Mouse (Mus musculus) E14TG2a.4 (cell line): ENCODE measurements at regions not wholly inside any gene's neighbourhood (a gene's known extent, or its start where the extent isn't known, plus 50 kb on each side); places are given as distances from the start of the nearest gene placed in this dataset.

ENCODE experiments used
- H3K27me3 ChIP-seq: 2 replicates; pipeline ENCODE4 v1.6.1; 2014; ENCODE audit warnings: low read length, control low read depth; ENCODE audit not compliant: insufficient read depth
- H3K36me3 ChIP-seq: 2 replicates; pipeline ENCODE4 v1.6.1; 2014; ENCODE audit warnings: low read length, control low read depth; ENCODE audit not compliant: insufficient read depth
- H3K4me1 ChIP-seq: replicated peaks from 2 replicates; pipeline ENCODE4 v1.6.1; 2014; ENCODE audit warnings: low read depth, low read length, control low read depth
- H3K4me3 ChIP-seq: replicated peaks from 2 replicates; pipeline ENCODE4 v1.5.1; 2014; ENCODE audit warnings: mild to moderate bottlenecking, low read length
- H3K9me3 ChIP-seq: 2 replicates; pipeline ENCODE4 v1.6.1; 2014; ENCODE audit warnings: low read length, control low read depth
- CTCF ChIP-seq: conservative IDR thresholded peaks from 2 replicates; pipeline ENCODE4 v1.5.1; 2014; ENCODE audit warnings: low read length
- NANOG ChIP-seq: IDR thresholded peaks from 2 replicates; pipeline ENCODE4 v1.6.1; 2014; ENCODE audit warnings: borderline replicate concordance, low read length, mixed read lengths
- POU5F1 ChIP-seq: IDR thresholded peaks from 2 replicates; pipeline ENCODE4 v1.6.1; 2014; ENCODE audit warnings: low read length, borderline replicate concordance

- no peaks in the 10 kb centered on the region for H3K36me3 ChIP-seq
- TF ChIP-seq CTCF: no peak
- no peak for TF ChIP-seq POU5F1
- TF ChIP-seq NANOG: no peak
- no peak overlapping the region for H3K4me3 ChIP-seq
- no peaks in the 10 kb centered on the region for H3K27me3 ChIP-seq
- H3K9me3 ChIP-seq: no peaks in the 10 kb centered on the region
- H3K4me1 ChIP-seq: peaks cover 27% of the 10 kb centered on the region
These were observed 309.6 kb downstream of the Adgrl2 start for GRCm38 (mm10) chr3:148680737-148681136.

- Histone ChIP-seq H3K36me3 (no peaks in the 10 kb centered on the region), H3K9me3 (no peaks in the 10 kb centered on the region), H3K4me3 (no peak overlapping the region), H3K4me1 (peaks cover 27% of the 10 kb centered on the region), H3K27me3 (no peaks in the 10 kb centered on the region)
- TF ChIP-seq POU5F1 (no peak), NANOG (no peak), CTCF (no peak)
These were observed 310.3 kb downstream of the Adgrl2 start for GRCm38 (mm10) chr3:148680086-148680485.

- Histone ChIP-seq H3K4me1 (peaks cover 27% of the 10 kb centered on the region), H3K4me3 (no peak overlapping the region), H3K27me3 (no peaks in the 10 kb centered on the region), H3K9me3 (no peaks in the 10 kb centered on the region), H3K36me3 (no peaks in the 10 kb centered on the region)
- TF ChIP-seq POU5F1 (no peak), CTCF (no peak), NANOG (no peak)
These were observed 311.2 kb downstream of the Adgrl2 start for GRCm38 (mm10) chr3:148679121-148679520.

- Histone ChIP-seq H3K4me1 (peaks cover 25% of the 10 kb centered on the region), H3K9me3 (no peaks in the 10 kb centered on the region), H3K36me3 (no peaks in the 10 kb centered on the region), H3K4me3 (no peak overlapping the region), H3K27me3 (no peaks in the 10 kb centered on the region)
- TF ChIP-seq POU5F1 (no peak), CTCF (peak; percentile 5; the same call in 1 of the 2 replicates), NANOG (no peak)
These were observed 314.3 kb downstream of the Adgrl2 start for GRCm38 (mm10) chr3:148676025-148676424.

GRCm38 (mm10) chr3:148662888-148663477 is 327.4 kb downstream of the Adgrl2 start:
- Histone ChIP-seq H3K27me3 (no peaks in the 10 kb centered on the region), H3K9me3 (peaks cover 24% of the 10 kb centered on the region), H3K4me1 (no peaks in the 10 kb centered on the region), H3K36me3 (no peaks in the 10 kb centered on the region), H3K4me3 (no peak overlapping the region)
- no peak for TF ChIP-seq CTCF
- TF ChIP-seq NANOG: no peak

- no peak for TF ChIP-seq NANOG
- no peak for TF ChIP-seq POU5F1
- TF ChIP-seq CTCF: no peak
- Histone ChIP-seq H3K4me3 (no peak overlapping the region), H3K27me3 (no peaks in the 10 kb centered on the region), H3K9me3 (peaks cover 16% of the 10 kb centered on the region), H3K4me1 (no peaks in the 10 kb centered on the region), H3K36me3 (no peaks in the 10 kb centered on the region)
These were observed 331.3 kb downstream of the Adgrl2 start for GRCm38 (mm10) chr3:148659024-148659423.

GRCm38 (mm10) chr3:148658368-148658767 is 332.0 kb downstream of the Adgrl2 start:
- Histone ChIP-seq H3K36me3 (no peaks in the 10 kb centered on the region), H3K4me3 (no peak overlapping the region), H3K9me3 (peaks cover 10% of the 10 kb centered on the region), H3K4me1 (no peaks in the 10 kb centered on the region), H3K27me3 (no peaks in the 10 kb centered on the region)
- TF ChIP-seq NANOG: no peak
- TF ChIP-seq POU5F1: no peak
- TF ChIP-seq CTCF: no peak

- Histone ChIP-seq H3K27me3 (no peaks in the 10 kb centered on the region), H3K4me3 (no peak overlapping the region), H3K9me3 (no peaks in the 10 kb centered on the region), H3K36me3 (no peaks in the 10 kb centered on the region), H3K4me1 (no peaks in the 10 kb centered on the region)
- TF ChIP-seq POU5F1 (no peak), CTCF (no peak), NANOG (no peak)
These were observed 334.2 kb downstream of the Adgrl2 start for GRCm38 (mm10) chr3:148656187-148656586.

- no peaks in the 10 kb centered on the region for H3K9me3 ChIP-seq
- no peak for TF ChIP-seq NANOG
- TF ChIP-seq CTCF: no peak
- no peak for TF ChIP-seq POU5F1
- H3K4me1 ChIP-seq: no peaks in the 10 kb centered on the region
- H3K4me3 ChIP-seq: no peak overlapping the region
- no peaks in the 10 kb centered on the region for H3K36me3 ChIP-seq
- no peaks in the 10 kb centered on the region for H3K27me3 ChIP-seq
These were observed 340.1 kb downstream of the Adgrl2 start for GRCm38 (mm10) chr3:148650241-148650640.
